Mouse (Mus musculus) olfactory bulb, adult 2 months (tissue): ENCODE measurements around the gene Fam189a1.

Source experiments
- CTCF ChIP-seq: fragments of 200-500 bp; IDR thresholded peaks from 2 replicates; pipeline ENCODE4 v1.5.1; 2012; ENCODE audit warnings: low read depth, mild to moderate bottlenecking, low read length, moderate library complexity; ENCODE audit not compliant: insufficient read depth
- POLR2A ChIP-seq: fragments of 200-500 bp; IDR thresholded peaks from 2 replicates; pipeline ENCODE4 v1.6.1; 2012; ENCODE audit warnings: mild to moderate bottlenecking, low read depth, low read length, moderate library complexity; ENCODE audit not compliant: insufficient read depth

- TF ChIP-seq POLR2A = no peak
- TF ChIP-seq CTCF = no peak
Observed at GRCm38 (mm10) chr7:65081979-65082777, 74.2 kb downstream of the Fam189a1 start.
